9 mouse cellular contexts compared by ENCODE assay signal in genomic region chr1:124450128-124450527, GRCm38 (mm10).
DNase-seq lines count a peak whose midpoint lies in the region; ATAC-seq and TF ChIP-seq lines count a peak whose summit lies in the region.
"Had no signal": no experiment of that assay in that cellular context is flagged by ENCODE, and none has a peak within 500 bp of the region (broad histone marks: within the 10 kb centered on the region; RNA-seq: fewer than 3 reads in every experiment).

No protein-coding gene starts in this region.

- H3K27ac ChIP-seq in liver, postnatal 0 days (ENCODE audit: low read depth) = no peak overlapping the region
- no peak overlapping the region for H3K27ac ChIP-seq in kidney, postnatal 0 days
- H3K27ac ChIP-seq: macrophage had no signal

- peak; percentile 3 for DNase-seq in cerebellum, postnatal 36 days
- no peak for DNase-seq in cerebellum, adult 8-10 months
- DNase-seq in liver, postnatal 0 days = no peak
- no peak for DNase-seq in liver
- peak; percentile 7 for DNase-seq in Muller cell, postnatal 12 days (ENCODE audit: inconsistent ontology term)
- peak; percentile 24 for DNase-seq in kidney, postnatal 0 days (ENCODE audit: low spot score)
- DNase-seq in thymus, postnatal 36 days = no peak
- DNase-seq in lung, postnatal 14 days = no peak

- ATAC-seq in liver, postnatal 0 days = no peak
- no peak for ATAC-seq in kidney, postnatal 0 days (replicated peaks; ENCODE audit: low FRiP score, low read depth)

- peak; percentile 25 for TF ChIP-seq CTCF in liver, postnatal 0 days (IDR thresholded peaks at IDR 0.05; ENCODE audit: low read depth)
- TF ChIP-seq CTCF in kidney, postnatal 0 days (IDR thresholded peaks at IDR 0.05; ENCODE audit: low read depth) = peak; percentile 65

- H3K27me3 ChIP-seq in liver, postnatal 0 days (ENCODE audit: insufficient read depth, low read length) = no peaks in the 10 kb centered on the region
- H3K27me3 ChIP-seq in kidney, postnatal 0 days (ENCODE audit: insufficient read depth, low read length) = no peaks in the 10 kb centered on the region

- H3K4me3 ChIP-seq in liver, postnatal 0 days (ENCODE audit: low read depth, low read length) = no peak overlapping the region
- H3K4me3 ChIP-seq in kidney, postnatal 0 days (replicated peaks; ENCODE audit: low read depth, low read length) = no peak overlapping the region

- H3K4me2 ChIP-seq in liver, postnatal 0 days (ENCODE audit: low read depth, low read length) = no peak overlapping the region
- H3K4me2 ChIP-seq in kidney, postnatal 0 days (ENCODE audit: low read length) = no peak overlapping the region

- no peaks in the 10 kb centered on the region for H3K4me1 ChIP-seq in liver, postnatal 0 days (ENCODE audit: insufficient read depth)
- H3K4me1 ChIP-seq in kidney, postnatal 0 days (replicated peaks; ENCODE audit: insufficient read depth, low read length) = no peaks in the 10 kb centered on the region

- no peaks in the 10 kb centered on the region for H3K9me3 ChIP-seq in liver, postnatal 0 days (ENCODE audit: low read length)
- no peaks in the 10 kb centered on the region for H3K9me3 ChIP-seq in kidney, postnatal 0 days (replicated peaks; ENCODE audit: low read length)

- H3K36me3 ChIP-seq in liver, postnatal 0 days (replicated peaks; ENCODE audit: insufficient read depth, low read length) = no peaks in the 10 kb centered on the region
- H3K36me3 ChIP-seq in kidney, postnatal 0 days (ENCODE audit: insufficient read depth, low read length) = no peaks in the 10 kb centered on the region

- TF ChIP-seq EP300 in liver, postnatal 0 days (IDR thresholded peaks at IDR 0.05; ENCODE audit: low read depth) = no peak

- H3K9ac ChIP-seq in liver, postnatal 0 days (replicated peaks) = no peak overlapping the region
- no peak overlapping the region for H3K9ac ChIP-seq in kidney, postnatal 0 days (ENCODE audit: low read depth, low read length)

- WGBS in liver, postnatal 0 days (ENCODE audit: insufficient replicate concordance) = 28% methylated on average over 1 of the region's 1 CpGs
- 37% methylated on average over 1 of the region's 1 CpGs for WGBS in kidney, postnatal 0 days

Comparison
In these comparisons a context has a peak if more than half of its experiments do, and no peak if none do; other contexts are left out.
1. DNase-seq: peak in cerebellum, postnatal 36 days (2 of 2), Muller cell, postnatal 12 days (single experiment) and kidney, postnatal 0 days (single experiment); none in cerebellum, adult 8-10 months (single experiment), liver, postnatal 0 days (single experiment), liver (single experiment), thymus, postnatal 36 days (0 of 2) and lung, postnatal 14 days (single experiment).